Mouse (Mus musculus) myocyte (in vitro differentiated cells): ENCODE data around the gene Slbp. TPM values are rescaled to one million over a fixed set of nuclear protein-coding genes. Genes with fewer than 3 reads are reported as not detected.

Source experiments
- H3K27me3 ChIP-seq: one replicate; pipeline ENCODE4 v1.6.1; 2011; ENCODE audit not compliant: control insufficient read depth, insufficient read depth, insufficient read length
- H3K36me3 ChIP-seq: one replicate; pipeline ENCODE4 v1.6.1; 2011; ENCODE audit not compliant: control insufficient read depth, insufficient read depth
- H3K4me2 ChIP-seq: one replicate; pipeline ENCODE4 v1.6.1; 2011; ENCODE audit warnings: low read depth, control low read depth
- H3K4me3 ChIP-seq: one replicate; pipeline ENCODE4 v1.5.1; 2011; ENCODE audit warnings: mild to moderate bottlenecking, control low read depth, moderate library complexity
- H3K79me2 ChIP-seq: one replicate; pipeline ENCODE4 v1.6.1; 2011; ENCODE audit not compliant: control insufficient read depth, insufficient read depth
- H3ac ChIP-seq: one replicate; pipeline ENCODE4 v1.6.1; 2011; ENCODE audit not compliant: control insufficient read depth, insufficient read length
- CEBPB ChIP-seq: IDR thresholded peaks from 2 replicates; pipeline ENCODE4 v1.6.1; 2011; ENCODE audit warnings: mild to moderate bottlenecking, moderate library complexity; ENCODE audit not compliant: poor library complexity, insufficient read depth, severe bottlenecking
- E2F4 ChIP-seq: IDR thresholded peaks from one replicate; pipeline ENCODE4 v1.6.1; 2011; ENCODE audit warnings: mild to moderate bottlenecking, control low read depth, moderate library complexity; ENCODE audit not compliant: insufficient read depth
- MAX ChIP-seq: IDR thresholded peaks from one replicate; pipeline ENCODE4 v1.6.1; 2011; ENCODE audit warnings: low read depth, mild to moderate bottlenecking, control low read depth
- MYOD1 ChIP-seq, 3 experiments: IDR thresholded peaks; one replicate each; pipeline ENCODE4 v1.6.1; 2011; ENCODE audit warnings: control low read depth in 2 of 3, low read depth in 2 of 3, mild to moderate bottlenecking in 2 of 3, moderate library complexity in 1 of 3; ENCODE audit not compliant: insufficient read length in 2 of 3, control insufficient read depth in 1 of 3
- MYOG ChIP-seq, 3 experiments: IDR thresholded peaks; one replicate each; pipeline ENCODE4 v1.6.1; 2011; ENCODE audit warnings: control low read depth in 2 of 3, low read depth in 2 of 3, mild to moderate bottlenecking in 2 of 3; ENCODE audit not compliant: insufficient read length in 2 of 3, control insufficient read depth in 1 of 3, insufficient read depth in 1 of 3
- POLR2A ChIP-seq: IDR thresholded peaks from one replicate; pipeline ENCODE4 v1.6.1; 2011; ENCODE audit warnings: low read depth, mild to moderate bottlenecking, control low read depth, moderate library complexity; ENCODE audit not compliant: insufficient read length
- POLR2AphosphoS2 ChIP-seq: IDR thresholded peaks from one replicate; pipeline ENCODE4 v1.6.1; 2011; ENCODE audit warnings: low read depth, control low read depth; ENCODE audit not compliant: insufficient read length
- REST ChIP-seq: IDR thresholded peaks from one replicate; pipeline ENCODE4 v1.6.1; 2011; ENCODE audit warnings: mild to moderate bottlenecking, control low read depth, moderate library complexity; ENCODE audit not compliant: insufficient read depth, insufficient read length
- SRF ChIP-seq: IDR thresholded peaks from one replicate; pipeline ENCODE4 v1.6.1; 2011; ENCODE audit warnings: low read depth; ENCODE audit not compliant: control insufficient read depth, insufficient read length
- TCF12 ChIP-seq: IDR thresholded peaks from one replicate; pipeline ENCODE4 v1.6.1; 2011; ENCODE audit warnings: mild to moderate bottlenecking, control low read depth; ENCODE audit not compliant: poor library complexity, insufficient read depth, severe bottlenecking
- TCF3 ChIP-seq: IDR thresholded peaks from one replicate; pipeline ENCODE4 v1.6.1; 2011; ENCODE audit warnings: low read depth, control low read depth; ENCODE audit not compliant: insufficient read length
- USF1 ChIP-seq: IDR thresholded peaks from one replicate; pipeline ENCODE4 v1.6.1; 2011; ENCODE audit warnings: low read depth, mild to moderate bottlenecking, control low read depth, moderate library complexity
- polyA plus RNA-seq: library from polyadenylated mRNA; unstranded; fragments of >200 nt; fragmentation: generic; extraction: Trizol; gene quantifications from one replicate; pipeline ENCODE4 v1.2.1, GENCODE M21; 2012; ENCODE audit warnings: missing spikeins

Gene Slbp
- polyA plus RNA-seq, 1 experiment: 13.1 TPM

GRCm38 (mm10) chr5:33589221-33589888 is 63.0 kb downstream of the Slbp start:
- H3K4me2 ChIP-seq: no peak overlapping the region
- H3K36me3 ChIP-seq: no peaks in the 10 kb centered on the region
- H3ac ChIP-seq: no peak overlapping the region
- no peak overlapping the region for H3K4me3 ChIP-seq
- no peaks in the 10 kb centered on the region for H3K79me2 ChIP-seq
- no peak for TF ChIP-seq POLR2AphosphoS2
- no peak for TF ChIP-seq TCF3
- TF ChIP-seq REST: no peak
- TF ChIP-seq CEBPB: no peak
- no peak for TF ChIP-seq TCF12
- no peak for TF ChIP-seq SRF
- TF ChIP-seq MYOD1 (IDR thresholded peaks at IDR 0.05; ENCODE audit: control insufficient read depth in 1 of 3, insufficient read length in 2 of 3, low read depth in 2 of 3): no peak
- no peak for TF ChIP-seq POLR2A
- TF ChIP-seq USF1: no peak
- TF ChIP-seq MAX: no peak
- TF ChIP-seq E2F4: no peak
- no peak for TF ChIP-seq MYOG (IDR thresholded peaks at IDR 0.05; ENCODE audit: control insufficient read depth in 1 of 3, insufficient read depth in 1 of 3, insufficient read length in 2 of 3, low read depth in 2 of 3)
- peaks cover 35% of the 10 kb centered on the region for H3K27me3 ChIP-seq

GRCm38 (mm10) chr5:33588066-33588465 is 64.3 kb downstream of the Slbp start:
- H3ac ChIP-seq: no peak overlapping the region
- peaks cover 35% of the 10 kb centered on the region for H3K27me3 ChIP-seq
- no peak for TF ChIP-seq E2F4
- TF ChIP-seq MYOD1 (IDR thresholded peaks at IDR 0.05; ENCODE audit: control insufficient read depth in 1 of 3, insufficient read length in 2 of 3, low read depth in 2 of 3): no peak
- TF ChIP-seq TCF12: no peak
- no peak for TF ChIP-seq USF1
- no peak for TF ChIP-seq POLR2AphosphoS2
- TF ChIP-seq TCF3: no peak
- TF ChIP-seq REST: no peak
- no peak overlapping the region for H3K4me3 ChIP-seq
- H3K79me2 ChIP-seq: no peaks in the 10 kb centered on the region
- no peak overlapping the region for H3K4me2 ChIP-seq
- no peaks in the 10 kb centered on the region for H3K36me3 ChIP-seq

- H3ac ChIP-seq: no peak overlapping the region
- H3K4me3 ChIP-seq: no peak overlapping the region
- H3K36me3 ChIP-seq: no peaks in the 10 kb centered on the region
- peaks cover 35% of the 10 kb centered on the region for H3K27me3 ChIP-seq
- no peak overlapping the region for H3K4me2 ChIP-seq
- TF ChIP-seq SRF (no peak), TCF3 (no peak)
- H3K79me2 ChIP-seq: no peaks in the 10 kb centered on the region
Measured at GRCm38 (mm10) chr5:33587498-33588058, 64.8 kb downstream of the Slbp start.

Other genes starting within 250 kb of the Slbp start
- gene Nkx1-1, start 218.6 kb downstream of the Slbp start, polyA plus RNA-seq: not detected
- gene Fam53a, start 22.9 kb downstream of the Slbp start, polyA plus RNA-seq: 28.3 TPM
- 0.25 TPM for gene Gm9903, start 22.6 kb downstream of the Slbp start, polyA plus RNA-seq
- gene Tacc3, start 5.6 kb upstream of the Slbp start, polyA plus RNA-seq: 54.1 TPM
- 27.2 TPM for gene Tmem129, start 5.8 kb upstream of the Slbp start, polyA plus RNA-seq
- gene Fgfr3, start 69.1 kb upstream of the Slbp start, polyA plus RNA-seq: 2.7 TPM
- 29.2 TPM for gene Letm1, start 130.2 kb upstream of the Slbp start, polyA plus RNA-seq
- 23.9 TPM for gene Nsd2, start 168.2 kb upstream of the Slbp start, polyA plus RNA-seq